Mouse (Mus musculus): Measurements from ENCODE around the gene Copz1. TPM values are rescaled to one million over a fixed set of nuclear protein-coding genes. Genes with fewer than 3 reads are reported as not detected.
"Not testable (repeated sequence)": the region's sequence is repeated elsewhere in the genome, so short reads cannot be mapped to it uniquely, and the experiment has no call there.

Gene Copz1
- polyA plus RNA-seq, 1 experiment from 2014 or later: 252 TPM

DNA sequence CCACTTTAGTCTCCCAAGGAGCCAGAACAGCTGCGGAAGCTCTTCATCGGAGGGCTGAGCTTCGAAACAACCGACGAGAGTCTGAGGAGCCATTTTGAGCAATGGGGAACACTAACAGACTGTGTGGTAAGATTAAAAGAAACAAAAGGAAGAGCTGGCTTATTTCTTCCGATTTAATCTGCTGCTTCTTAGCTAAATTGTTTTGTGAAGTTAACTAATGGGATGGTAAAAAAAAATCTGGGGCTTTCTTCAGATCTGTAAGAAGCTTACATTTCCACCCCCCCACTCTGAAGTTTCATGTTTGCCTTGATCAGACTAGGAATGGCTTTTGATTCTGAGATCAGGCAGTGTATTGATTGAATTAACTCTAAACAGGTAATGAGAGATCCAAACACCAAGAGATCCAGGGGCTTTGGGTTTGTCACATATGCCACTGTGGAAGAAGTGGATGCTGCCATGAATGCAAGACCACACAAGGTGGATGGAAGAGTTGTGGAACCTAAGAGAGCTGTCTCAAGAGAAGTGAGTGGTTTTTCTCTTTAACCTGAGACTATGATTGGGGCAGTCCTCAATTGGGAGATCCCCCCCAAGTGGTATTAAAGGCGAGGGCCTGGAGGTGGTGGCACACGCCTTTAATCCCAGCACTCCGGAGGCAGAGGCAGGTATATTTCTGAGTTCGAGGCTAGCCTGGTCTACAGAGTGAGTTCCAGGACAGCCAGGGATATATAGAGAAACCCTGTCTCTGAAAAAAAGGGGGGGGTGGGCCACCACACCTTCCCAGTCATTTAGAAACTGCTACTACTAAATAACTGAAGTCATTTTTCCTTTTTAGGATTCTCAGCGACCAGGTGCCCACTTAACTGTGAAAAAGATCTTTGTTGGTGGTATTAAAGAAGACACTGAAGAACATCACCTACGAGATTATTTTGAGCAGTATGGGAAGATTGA, 31.2 kb upstream of the Copz1 start:
- H3K36me3 ChIP-seq: peaks cover 48% of the 10 kb centered on the region
- WGBS: 7% methylated on average over 12 of the region's 12 CpGs

GRCm38 (mm10) chr15:103242885-103243284, 29.6 kb upstream of the Copz1 start:
- Histone ChIP-seq H3K27ac (0 out of 2 replicates have a peak overlapping the region, but pooled peaks have one; percentile 12), H3K4me2 (peak overlapping the region; percentile 96), H3K27me3 (no peaks in the 10 kb centered on the region), H3K4me3 (replicated peaks) (peak overlapping the region; percentile 65), H3K4me1 (replicated peaks) (peaks cover 27% of the 10 kb centered on the region), H3K9ac (replicated peaks) (peak overlapping the region; percentile 84), H3K9me3 (no peaks in the 10 kb centered on the region), H3K36me3 (peaks cover 63% of the 10 kb centered on the region)
- no peak for ATAC-seq (ENCODE audit: insufficient number of reproducible peaks, insufficient read depth, low FRiP score, low TSS enrichment, low read depth)
- WGBS: 75% methylated on average over 8 of the region's 8 CpGs

More for the DNA sequence above, 31.2 kb upstream of the Copz1 start:
- not testable (repeated sequence) for H3K9me3 ChIP-seq; ATAC-seq (ENCODE audit: insufficient number of reproducible peaks, insufficient read depth, low FRiP score, low TSS enrichment, low read depth); H3K27me3 ChIP-seq
- H3K4me1 ChIP-seq (replicated peaks): peaks cover 27% of the 10 kb centered on the region
- peak overlapping the region; percentile 84 for H3K9ac ChIP-seq (replicated peaks)
- H3K27ac ChIP-seq: peak overlapping the region; percentile 95
- H3K4me2 ChIP-seq: peak overlapping the region; percentile 96
- H3K4me3 ChIP-seq (replicated peaks): peak overlapping the region; percentile 65

- H3K4me1 ChIP-seq (replicated peaks): peaks cover 28% of the 10 kb centered on the region
- no peaks in the 10 kb centered on the region for H3K27me3 ChIP-seq
- H3K36me3 ChIP-seq: peaks cover 80% of the 10 kb centered on the region
- no peak overlapping the region for H3K4me2 ChIP-seq
- H3K9ac ChIP-seq (replicated peaks): no peak overlapping the region
- ATAC-seq (ENCODE audit: insufficient number of reproducible peaks, insufficient read depth, low FRiP score, low TSS enrichment, low read depth): no peak
- no peaks in the 10 kb centered on the region for H3K9me3 ChIP-seq
- H3K27ac ChIP-seq: 0 out of 2 replicates have a peak overlapping the region, but pooled peaks have one; percentile 4
- H3K4me3 ChIP-seq (replicated peaks): no peak overlapping the region
- 73% methylated on average over 6 of the region's 6 CpGs for WGBS
These were observed 26.9 kb upstream of the Copz1 start for GRCm38 (mm10) chr15:103245616-103246015.

DNA sequence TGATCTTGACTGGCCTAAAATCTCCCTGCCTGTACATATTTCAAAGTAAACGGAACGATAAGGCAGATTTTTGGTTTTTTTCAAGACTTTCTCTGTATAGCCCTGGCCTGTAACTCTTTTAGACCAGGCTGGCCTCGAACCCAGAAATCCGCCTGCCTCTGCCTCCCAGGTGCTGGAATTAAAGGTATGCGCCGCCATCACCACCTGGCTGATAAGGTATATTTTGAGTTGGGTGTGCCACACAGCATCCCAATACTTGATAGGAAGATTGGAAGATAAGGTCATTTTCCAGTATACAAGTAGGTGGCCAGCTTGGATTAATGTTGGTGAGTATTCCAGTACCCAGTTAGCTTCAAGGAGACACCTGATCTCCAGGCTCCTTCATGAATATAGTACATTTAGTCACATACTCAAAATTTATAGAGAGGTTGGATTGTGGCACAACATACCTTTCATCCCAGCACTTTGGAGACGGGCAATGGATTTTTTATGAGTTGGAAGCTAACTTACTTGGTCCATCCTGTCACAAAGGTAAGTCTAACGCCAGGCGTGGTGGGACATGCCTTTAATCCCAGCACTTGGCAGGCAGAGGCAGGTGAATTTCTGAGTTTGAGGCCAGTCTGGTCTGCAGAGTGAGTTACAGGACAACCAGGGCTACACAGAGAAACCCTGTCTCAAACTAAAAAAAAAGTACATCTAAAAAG, 25.3 kb upstream of the Copz1 start:
- no peak overlapping the region for H3K27ac ChIP-seq
- peaks cover 26% of the 10 kb centered on the region for H3K4me1 ChIP-seq (replicated peaks)
- H3K4me2 ChIP-seq: no peak overlapping the region
- peaks cover 67% of the 10 kb centered on the region for H3K36me3 ChIP-seq
- H3K27me3 ChIP-seq: no peaks in the 10 kb centered on the region
- WGBS: 87% methylated on average over 9 of the region's 9 CpGs
- ATAC-seq (ENCODE audit: insufficient number of reproducible peaks, insufficient read depth, low FRiP score, low TSS enrichment, low read depth): no peak
- no peak overlapping the region for H3K9ac ChIP-seq (replicated peaks)
- H3K9me3 ChIP-seq: no peaks in the 10 kb centered on the region
- H3K4me3 ChIP-seq (replicated peaks): no peak overlapping the region

DNA sequence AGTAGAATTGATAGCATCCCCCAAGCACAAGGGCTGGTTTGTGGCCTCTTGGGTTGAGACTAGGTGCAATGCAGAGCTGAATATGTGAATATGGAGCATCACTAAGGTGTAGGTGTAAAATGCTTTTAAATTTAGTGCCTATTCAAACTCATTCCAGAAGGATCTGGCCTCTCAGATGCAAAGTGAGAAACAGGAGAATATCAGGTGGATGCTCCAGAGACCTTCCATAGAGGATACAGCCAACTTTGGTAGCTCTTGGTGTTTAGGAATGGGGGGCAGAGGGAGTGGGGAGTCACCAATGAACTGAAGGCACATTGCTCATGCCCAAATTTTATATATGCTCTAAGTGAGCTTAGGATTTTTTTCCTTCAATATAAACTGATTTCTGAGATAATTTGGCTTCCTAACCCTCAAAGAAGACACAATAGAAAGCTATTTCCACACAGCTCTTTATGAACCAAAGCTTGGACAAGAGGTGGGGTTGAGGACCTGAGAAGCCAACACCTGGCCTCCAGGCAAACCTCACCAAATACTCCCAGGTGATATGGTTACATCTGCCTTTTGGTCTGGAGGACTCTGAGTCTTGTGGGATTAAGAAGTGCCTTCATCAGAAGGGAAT, 24.6 kb upstream of the Copz1 start:
- Histone ChIP-seq H3K36me3 (peaks cover 61% of the 10 kb centered on the region), H3K9ac (replicated peaks) (no peak overlapping the region), H3K9me3 (no peaks in the 10 kb centered on the region), H3K27ac (no peak overlapping the region), H3K4me3 (replicated peaks) (no peak overlapping the region), H3K4me1 (replicated peaks) (peaks cover 19% of the 10 kb centered on the region), H3K27me3 (no peaks in the 10 kb centered on the region), H3K4me2 (no peak overlapping the region)
- ATAC-seq (ENCODE audit: insufficient number of reproducible peaks, insufficient read depth, low FRiP score, low TSS enrichment, low read depth): no peak

DNA sequence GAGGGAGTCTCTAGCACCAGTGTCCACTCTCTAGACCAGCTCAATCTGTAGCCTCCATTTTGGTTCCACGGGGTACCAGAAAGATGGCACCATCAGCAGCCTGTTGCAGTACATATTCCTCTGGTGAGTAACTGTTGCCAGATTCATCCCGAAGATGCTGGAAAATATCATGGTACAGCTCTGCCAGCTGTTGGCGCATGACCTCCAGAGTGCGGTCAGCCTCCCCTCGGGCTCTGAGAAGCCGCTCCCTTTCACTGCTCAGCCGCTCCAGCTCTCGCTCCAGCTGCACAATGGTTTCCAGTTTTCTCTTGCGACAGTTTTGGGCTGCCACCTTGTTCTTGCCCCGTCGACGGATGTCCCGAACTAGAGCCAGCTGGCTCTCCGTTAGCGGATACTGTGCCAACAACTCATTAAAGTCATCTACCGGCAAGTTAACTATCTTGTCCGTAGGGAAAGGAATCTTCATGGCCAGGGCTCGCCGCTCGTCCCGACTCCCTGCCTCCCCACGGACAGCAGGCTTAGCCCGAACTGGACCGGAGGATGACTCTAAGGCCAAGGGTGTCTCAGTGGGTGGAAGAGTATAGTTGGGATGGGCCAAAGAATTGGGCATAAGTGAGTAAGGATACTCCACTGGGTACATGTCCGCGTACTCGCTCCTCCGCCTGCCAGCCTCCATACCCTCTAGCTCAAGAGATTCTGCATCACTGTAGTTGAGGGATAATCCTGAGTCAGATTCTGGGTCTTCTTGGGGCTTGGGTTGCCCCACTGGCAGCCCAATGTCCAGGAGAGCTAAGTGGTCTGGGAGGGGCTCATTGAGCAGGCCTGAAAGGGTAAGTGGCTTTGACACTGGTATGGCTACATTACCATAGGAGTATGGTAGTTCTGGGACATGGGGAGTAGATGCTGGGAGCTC, 23.9 kb upstream of the Copz1 start:
- Histone ChIP-seq H3K4me1 (replicated peaks) (peaks cover 12% of the 10 kb centered on the region), H3K27ac (no peak overlapping the region), H3K9ac (replicated peaks) (no peak overlapping the region), H3K9me3 (no peaks in the 10 kb centered on the region), H3K27me3 (0 out of 2 replicates have a peak, but pooled peaks cover 2% of the 10 kb centered on the region), H3K36me3 (peaks cover 53% of the 10 kb centered on the region), H3K4me2 (no peak overlapping the region), H3K4me3 (replicated peaks) (no peak overlapping the region)
- ATAC-seq (ENCODE audit: insufficient number of reproducible peaks, insufficient read depth, low FRiP score, low TSS enrichment, low read depth): peak; percentile 35; the same call in 1 of the 2 replicates
- WGBS: 86% methylated on average over 28 of the region's 28 CpGs

DNA sequence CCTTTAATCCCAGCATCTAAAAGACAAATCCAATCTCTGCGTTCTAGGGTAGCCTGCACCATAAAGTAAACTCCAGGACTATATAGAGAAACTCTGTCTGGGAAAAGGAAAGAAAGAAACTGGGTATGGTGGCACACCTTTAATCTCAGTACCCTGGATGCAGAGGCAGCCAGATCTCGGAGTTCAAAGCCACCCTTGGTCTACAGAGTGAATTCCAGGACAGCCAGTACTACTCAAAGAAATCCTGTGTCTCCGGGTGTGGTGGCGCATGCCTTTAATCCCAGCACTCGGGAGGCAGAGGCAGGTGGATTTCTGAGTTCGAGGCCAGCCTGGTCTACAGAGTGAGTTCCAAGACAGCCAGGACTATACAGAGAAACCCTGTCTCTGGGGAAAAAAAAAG, 23.0 kb upstream of the Copz1 start:
- ATAC-seq (ENCODE audit: insufficient number of reproducible peaks, insufficient read depth, low FRiP score, low TSS enrichment, low read depth); H3K9me3 ChIP-seq; H3K27ac ChIP-seq; H3K4me3 ChIP-seq (replicated peaks); H3K27me3 ChIP-seq; H3K4me2 ChIP-seq; H3K4me1 ChIP-seq (replicated peaks); H3K9ac ChIP-seq (replicated peaks): not testable (repeated sequence)
- peaks cover 48% of the 10 kb centered on the region for H3K36me3 ChIP-seq
- WGBS: 81% methylated on average over 6 of the region's 6 CpGs

DNA sequence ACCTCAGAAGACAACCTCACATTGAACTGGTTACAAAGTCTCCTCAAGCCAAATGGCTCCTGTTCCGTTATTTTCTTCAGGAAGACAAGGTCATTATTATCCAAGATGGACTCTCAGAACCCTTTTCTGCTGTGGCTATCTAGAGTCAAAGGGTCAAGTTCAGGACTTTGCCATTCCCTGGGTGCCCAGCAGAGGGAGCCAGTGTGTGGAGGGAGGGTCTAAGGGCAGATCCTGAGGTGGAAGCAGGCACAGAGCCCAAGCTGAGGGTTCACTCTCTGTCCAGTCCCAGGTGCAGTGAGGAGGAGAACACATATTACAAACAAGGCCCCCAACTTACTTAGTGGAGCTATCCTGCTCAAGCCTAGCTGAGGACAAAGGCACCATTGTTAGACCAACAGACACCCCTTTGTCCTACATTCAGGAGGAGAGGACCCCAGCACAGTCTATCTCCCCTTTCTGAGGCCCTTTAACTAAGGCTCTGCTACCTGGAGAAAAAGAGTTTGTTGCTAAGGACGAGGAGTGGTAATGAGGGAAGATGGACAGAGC, 22.2 kb upstream of the Copz1 start:
- Histone ChIP-seq H3K9me3 (no peaks in the 10 kb centered on the region), H3K36me3 (peaks cover 43% of the 10 kb centered on the region), H3K4me3 (replicated peaks) (no peak overlapping the region), H3K4me2 (no peak overlapping the region), H3K27me3 (peaks cover 9% of the 10 kb centered on the region; the same call in 1 of the 2 replicates), H3K27ac (peak overlapping the region; percentile 66), H3K9ac (replicated peaks) (no peak overlapping the region), H3K4me1 (replicated peaks) (peaks cover 17% of the 10 kb centered on the region)
- WGBS: 38% methylated on average over 2 of the region's 2 CpGs
- ATAC-seq (ENCODE audit: insufficient number of reproducible peaks, insufficient read depth, low FRiP score, low TSS enrichment, low read depth): no peak; the same call in 1 of the 2 replicates

GRCm38 (mm10) chr15:103251595-103251994, 20.9 kb upstream of the Copz1 start:
- Histone ChIP-seq H3K27ac (no peak overlapping the region), H3K9me3 (no peaks in the 10 kb centered on the region), H3K4me1 (replicated peaks) (peaks cover 21% of the 10 kb centered on the region), H3K27me3 (peaks cover 9% of the 10 kb centered on the region; the same call in 1 of the 2 replicates), H3K4me3 (replicated peaks) (no peak overlapping the region), H3K36me3 (peaks cover 29% of the 10 kb centered on the region), H3K4me2 (no peak overlapping the region), H3K9ac (replicated peaks) (no peak overlapping the region)
- ATAC-seq (ENCODE audit: insufficient number of reproducible peaks, insufficient read depth, low FRiP score, low TSS enrichment, low read depth): no peak
- WGBS: 39% methylated on average over 1 of the region's 1 CpGs

DNA sequence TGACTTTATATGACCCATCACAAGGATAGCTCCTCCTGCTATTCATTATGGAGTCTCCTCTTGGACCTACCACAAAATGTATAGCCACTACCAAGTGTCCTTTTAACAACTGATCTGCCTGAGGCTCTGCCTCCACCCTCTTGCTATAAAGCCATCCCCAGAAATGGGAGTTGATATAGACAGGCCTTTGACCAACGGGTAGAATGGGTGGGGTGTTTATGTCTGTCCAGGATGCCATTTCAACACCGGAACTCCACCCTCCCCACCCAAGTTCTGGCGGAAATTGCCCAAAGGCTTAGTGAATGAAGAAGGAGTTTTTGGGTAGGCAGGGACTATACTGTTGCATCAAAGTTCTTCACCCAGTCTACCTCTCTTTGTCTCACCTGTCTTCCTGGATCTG, 19.9 kb upstream of the Copz1 start:
- Histone ChIP-seq H3K4me1 (replicated peaks) (peaks cover 21% of the 10 kb centered on the region), H3K27me3 (peaks cover 9% of the 10 kb centered on the region; the same call in 1 of the 2 replicates), H3K36me3 (peaks cover 19% of the 10 kb centered on the region), H3K4me3 (replicated peaks) (no peak overlapping the region), H3K27ac (no peak overlapping the region), H3K9ac (replicated peaks) (no peak overlapping the region), H3K4me2 (no peak overlapping the region), H3K9me3 (no peaks in the 10 kb centered on the region)
- ATAC-seq (ENCODE audit: insufficient number of reproducible peaks, insufficient read depth, low FRiP score, low TSS enrichment, low read depth): no peak
- WGBS: 92% methylated on average over 3 of the region's 3 CpGs

All from limb, embryonic 12.5 days (tissue).